Mouse (Mus musculus): ENCODE results near the gene Cd109.

The Cd109 gene

DNA sequence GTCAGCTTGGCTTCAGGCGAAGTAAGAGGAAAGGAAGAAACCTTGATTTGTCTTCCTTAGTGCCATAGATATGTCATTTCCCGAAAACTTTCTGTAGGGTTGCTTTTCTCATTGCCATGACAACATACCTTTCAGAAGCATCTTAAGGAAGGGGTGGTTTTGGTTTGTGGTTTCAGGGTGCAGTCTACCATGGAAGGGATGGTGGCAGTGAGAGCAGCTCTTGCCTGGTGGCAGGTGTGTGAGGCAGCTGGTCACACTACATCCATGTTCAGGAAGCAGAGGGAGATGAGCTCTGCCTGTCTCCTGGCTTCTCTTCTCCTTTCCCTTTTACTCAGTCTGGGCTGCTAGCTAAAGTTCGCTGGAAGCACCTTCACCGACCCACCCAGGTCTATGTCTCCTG lies 26.0 kb downstream of the Cd109 start:
- DNase-seq (ENCODE audit: low spot score in 2 of 2) = no peak

- DNase-seq (ENCODE audit: low spot score in 2 of 2) = peak; percentile 16 to 72
Measured at GRCm38 (mm10) chr9:78646008-78646777, 30.8 kb downstream of the Cd109 start.

- DNase-seq (ENCODE audit: low spot score in 2 of 2) = no peak
Measured at GRCm38 (mm10) chr9:78648641-78649040, 33.3 kb downstream of the Cd109 start.

- no peak for DNase-seq (ENCODE audit: low spot score in 2 of 2)
Measured at GRCm38 (mm10) chr9:78649398-78649797, 34.1 kb downstream of the Cd109 start.

DNA sequence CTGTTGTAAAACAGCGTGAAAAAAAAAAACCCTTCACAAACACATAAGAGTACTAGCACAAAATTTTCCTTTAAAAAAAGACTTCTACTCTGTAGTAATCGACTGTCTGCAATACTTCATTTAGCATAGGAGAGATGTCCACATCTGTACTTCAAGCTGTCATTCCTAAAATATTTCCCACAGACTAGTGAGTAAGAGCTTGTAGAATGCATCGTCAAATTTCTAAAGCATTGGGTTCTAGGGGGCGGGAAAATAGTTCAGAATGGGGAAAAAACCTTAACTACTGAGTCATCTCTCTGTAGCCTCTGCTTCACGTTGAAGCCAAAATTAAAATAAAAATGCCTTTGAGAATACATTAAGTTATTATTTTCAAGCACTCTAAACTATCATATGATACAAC lies 42.2 kb downstream of the Cd109 start:
- no peak for DNase-seq (ENCODE audit: low spot score in 2 of 2)

DNA sequence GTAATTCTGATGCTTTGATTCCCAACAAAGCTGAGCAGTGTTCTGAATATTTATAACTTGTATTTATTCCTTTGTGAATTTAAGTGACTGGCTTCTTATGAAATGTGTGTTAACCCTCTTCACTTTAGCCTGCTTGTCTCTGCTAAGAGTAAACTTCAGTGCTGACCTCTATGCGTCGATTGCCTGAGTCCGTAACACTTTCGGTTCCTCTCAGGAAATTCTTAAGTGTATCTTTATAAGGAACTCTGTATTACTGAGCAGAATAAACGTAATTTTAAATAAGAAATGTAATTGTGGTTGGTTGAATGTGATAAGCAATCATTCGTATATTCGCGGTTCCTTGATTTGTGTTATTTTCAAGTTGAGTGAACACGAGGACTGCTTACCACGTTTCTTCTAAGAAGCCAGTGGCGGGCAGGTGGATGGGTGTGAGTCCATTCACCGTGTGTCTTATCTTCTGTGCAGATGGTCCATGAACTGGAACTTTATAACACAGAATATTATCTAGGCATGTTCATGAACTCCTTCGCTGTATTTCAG lies 56.2 kb downstream of the Cd109 start:
- no peak for DNase-seq (ENCODE audit: low spot score in 2 of 2)

DNA sequence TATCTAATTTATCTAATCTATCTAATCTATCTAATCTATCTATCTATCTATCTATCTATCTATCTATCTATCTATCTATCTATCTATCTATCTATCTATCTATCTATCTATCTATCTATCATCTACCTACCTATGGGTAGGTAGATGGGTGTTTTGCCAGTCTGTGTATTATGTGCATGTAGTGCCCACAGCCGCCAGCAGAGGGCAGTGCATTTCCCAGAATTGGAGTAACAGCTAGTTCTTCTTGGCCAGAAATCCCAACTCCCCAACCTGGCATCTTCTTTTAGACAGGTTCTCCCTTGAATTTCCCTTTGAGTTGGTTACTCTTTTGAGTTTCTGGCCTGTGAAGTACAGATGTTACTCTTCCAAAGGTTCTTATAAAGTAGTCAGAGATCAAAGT lies 85.3 kb downstream of the Cd109 start:
- DNase-seq (ENCODE audit: low spot score in 2 of 2) = peak; percentile 40 to 74

- DNase-seq (ENCODE audit: low spot score in 2 of 2) = no peak
Measured at GRCm38 (mm10) chr9:78702509-78703239, 87.3 kb downstream of the Cd109 start.

DNA sequence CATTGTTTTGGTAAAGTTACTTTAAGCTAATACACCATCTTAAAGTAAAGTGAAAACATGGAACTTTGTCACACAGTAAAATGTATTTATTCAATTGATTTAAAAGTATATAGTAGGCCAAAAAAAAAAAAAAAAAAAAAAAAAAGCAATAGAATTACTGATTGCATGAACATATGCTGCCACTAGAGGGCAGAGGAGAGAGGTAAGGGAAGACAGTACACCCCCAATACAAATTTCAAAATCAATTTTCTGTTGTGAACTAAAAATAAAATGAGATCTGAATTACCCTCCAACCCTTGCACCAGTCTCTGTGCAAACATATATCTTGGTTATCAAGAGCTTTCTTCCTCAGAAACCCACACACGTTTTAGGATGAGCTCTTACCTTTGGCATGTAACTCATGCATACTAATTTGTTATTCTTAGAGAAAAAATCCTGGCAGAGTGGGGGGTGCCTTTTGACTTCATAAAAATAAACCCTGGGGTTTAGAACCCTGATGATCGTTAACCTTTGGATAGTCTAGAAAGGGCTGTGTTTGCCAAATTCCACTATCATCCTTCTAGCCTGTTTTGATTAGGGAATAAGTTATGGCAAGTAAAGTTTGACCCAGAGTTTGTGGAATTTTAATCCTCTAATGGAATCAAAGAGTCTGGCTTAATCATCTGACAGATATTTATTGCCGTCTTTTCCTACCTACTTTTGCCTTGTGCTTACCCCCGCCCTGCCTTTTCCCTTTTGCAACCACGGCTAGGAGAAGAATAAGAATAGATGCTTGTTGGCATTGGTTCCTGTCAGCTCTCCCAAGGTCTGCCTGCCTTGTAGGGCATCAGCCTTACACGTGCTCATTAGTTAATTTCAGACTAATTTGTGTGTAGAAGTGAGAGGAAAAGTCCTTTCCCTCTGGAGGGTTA lies 105.8 kb downstream of the Cd109 start:
- DNase-seq (ENCODE audit: low spot score in 2 of 2) = no peak

GRCm38 (mm10) chr9:78731931-78732330 lies 116.6 kb downstream of the Cd109 start:
- DNase-seq (ENCODE audit: low spot score in 2 of 2) = no peak

GRCm38 (mm10) chr9:78735519-78735918 lies 120.2 kb downstream of the Cd109 start:
- DNase-seq (ENCODE audit: low spot score in 2 of 2) = no peak

DNA sequence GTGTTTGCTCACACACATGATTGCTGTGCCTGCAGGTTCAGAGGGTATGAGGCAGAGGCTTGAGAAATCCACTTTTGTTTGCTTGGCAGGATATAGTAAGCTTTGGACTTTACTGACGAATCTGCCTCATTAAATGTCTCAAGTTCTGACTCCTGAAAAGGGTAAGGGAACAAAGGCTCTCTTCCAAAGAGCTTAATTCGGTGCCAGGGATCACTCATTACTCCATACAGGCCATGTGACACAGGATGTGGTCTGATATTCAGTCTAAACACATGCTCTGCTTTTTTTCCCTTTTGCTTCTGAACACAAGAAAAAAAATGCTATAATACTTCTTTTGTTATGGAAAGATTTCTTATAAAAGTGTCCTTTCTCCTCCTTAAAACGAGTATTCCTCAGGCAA lies 126.7 kb downstream of the Cd109 start:
- DNase-seq (ENCODE audit: low spot score in 2 of 2) = no peak

- DNase-seq (ENCODE audit: low spot score in 2 of 2) = no peak
Measured at GRCm38 (mm10) chr9:78750246-78750645, 134.9 kb downstream of the Cd109 start.

All from spleen, postnatal 10 days (tissue).